Mouse (Mus musculus) ES-Bruce4 (cell line): ENCODE data around the gene Amn. TPM values are rescaled to one million over a fixed set of nuclear protein-coding genes. Genes with fewer than 3 reads are reported as not detected.

Experiments
- H3K27ac ChIP-seq: 2 replicates; pipeline ENCODE4 v1.5.1; 2012; ENCODE audit warnings: low read length, inconsistent platforms; ENCODE audit not compliant: insufficient read depth
- H3K27me3 ChIP-seq: 2 replicates; pipeline ENCODE4 v1.6.1; 2012; ENCODE audit warnings: mild to moderate bottlenecking, low read length, inconsistent platforms; ENCODE audit not compliant: control insufficient read depth, poor library complexity, insufficient read depth, severe bottlenecking
- H3K36me3 ChIP-seq: 2 replicates; pipeline ENCODE4 v1.6.1; 2012; ENCODE audit warnings: inconsistent platforms, mild to moderate bottlenecking, low read length, moderate library complexity; ENCODE audit not compliant: control insufficient read depth, poor library complexity, insufficient read depth, severe bottlenecking
- H3K4me1 ChIP-seq: one replicate; pipeline ENCODE4 v1.8.1; 2011; ENCODE audit warnings: low read length; ENCODE audit not compliant: control insufficient read depth, insufficient read depth
- H3K4me3 ChIP-seq: 2 replicates; pipeline ENCODE4 v1.5.1; 2011; ENCODE audit warnings: low read depth, mild to moderate bottlenecking, low read length
- H3K9ac ChIP-seq: 2 replicates; pipeline ENCODE4 v1.6.1; 2012; ENCODE audit warnings: low read depth, mild to moderate bottlenecking, inconsistent platforms; ENCODE audit not compliant: poor library complexity, severe bottlenecking
- H3K9me3 ChIP-seq: replicated peaks from 2 replicates; pipeline ENCODE4 v1.6.1; 2012; ENCODE audit warnings: mild to moderate bottlenecking, low read length, inconsistent platforms; ENCODE audit not compliant: control insufficient read depth, poor library complexity, insufficient read depth, severe bottlenecking
- CTCF ChIP-seq: IDR thresholded peaks from one replicate; pipeline ENCODE4 v1.8.1; 2011; ENCODE audit warnings: low read depth, low read length
- EP300 ChIP-seq: IDR thresholded peaks from 2 replicates; pipeline ENCODE4 v1.6.1; 2011; ENCODE audit warnings: low read depth, low read length; ENCODE audit not compliant: insufficient read depth
- POLR2A ChIP-seq: IDR thresholded peaks from one replicate; pipeline ENCODE4 v1.8.1; 2011; ENCODE audit warnings: low read length; ENCODE audit not compliant: insufficient read depth
- polyA plus RNA-seq: library from polyadenylated mRNA; stranded (reverse); fragments of >200 nt; gene quantifications from 2 replicates; pipeline ENCODE4 v1.2.4, GENCODE M21; 2011; ENCODE audit warnings: low read depth; ENCODE audit not compliant: missing spikeins, insufficient read depth, insufficient read length

Gene Amn
- polyA plus RNA-seq, 1 experiment: 1.9 TPM

DNA sequence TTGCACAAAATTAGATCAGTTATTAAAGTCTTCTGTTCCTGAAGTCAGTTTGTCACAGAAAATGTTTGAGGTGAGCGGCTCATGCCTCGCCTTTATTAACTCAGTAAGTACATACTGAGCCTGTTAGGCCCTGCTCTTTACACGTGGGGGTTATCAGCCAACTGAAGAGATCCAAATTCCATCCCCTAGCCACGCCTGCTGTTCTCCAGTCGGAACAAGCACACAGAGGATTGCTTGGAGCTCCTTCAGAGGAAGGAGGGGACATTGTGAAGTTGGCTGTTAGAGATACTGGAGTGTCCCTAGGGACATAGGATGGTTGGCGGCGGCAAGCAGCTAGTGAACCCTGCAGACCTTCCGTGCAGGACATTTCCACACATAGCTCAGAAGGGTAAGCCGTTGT lies 36.5 kb upstream of the Amn start:
- Histone ChIP-seq H3K9me3 (no peaks in the 10 kb centered on the region), H3K36me3 (no peaks in the 10 kb centered on the region), H3K4me3 (no peak overlapping the region), H3K4me1 (no peaks in the 10 kb centered on the region), H3K27ac (no peak overlapping the region), H3K9ac (no peak overlapping the region), H3K27me3 (no peaks in the 10 kb centered on the region)
- TF ChIP-seq POLR2A: no peak
- no peak for TF ChIP-seq CTCF
- no peak for TF ChIP-seq EP300

DNA sequence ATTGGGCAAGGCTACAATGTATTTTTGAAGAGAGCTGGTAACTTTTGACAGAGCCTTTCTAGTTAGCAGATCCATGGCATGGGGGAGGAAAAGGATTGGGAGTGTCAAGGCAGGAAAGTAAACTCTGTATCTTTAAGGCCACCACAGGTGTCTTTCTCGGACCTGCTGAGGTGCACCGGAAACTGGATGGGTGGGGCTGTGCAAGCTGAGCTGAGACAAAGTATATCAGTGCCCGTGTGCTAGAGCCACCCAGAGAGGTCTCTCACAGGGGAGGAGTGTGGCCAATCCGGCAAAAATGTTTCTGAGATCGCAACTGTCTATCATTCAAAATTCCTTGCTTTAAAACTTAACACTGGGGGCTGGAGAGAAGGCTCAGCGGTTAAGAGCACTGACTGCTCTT lies 35.3 kb upstream of the Amn start:
- no peak for TF ChIP-seq EP300
- Histone ChIP-seq H3K27ac (peak overlapping the region; percentile 35; the same call in 1 of the 2 replicates), H3K36me3 (no peaks in the 10 kb centered on the region), H3K4me3 (no peak overlapping the region), H3K9ac (no peak overlapping the region), H3K4me1 (no peaks in the 10 kb centered on the region), H3K27me3 (no peaks in the 10 kb centered on the region), H3K9me3 (no peaks in the 10 kb centered on the region)

DNA sequence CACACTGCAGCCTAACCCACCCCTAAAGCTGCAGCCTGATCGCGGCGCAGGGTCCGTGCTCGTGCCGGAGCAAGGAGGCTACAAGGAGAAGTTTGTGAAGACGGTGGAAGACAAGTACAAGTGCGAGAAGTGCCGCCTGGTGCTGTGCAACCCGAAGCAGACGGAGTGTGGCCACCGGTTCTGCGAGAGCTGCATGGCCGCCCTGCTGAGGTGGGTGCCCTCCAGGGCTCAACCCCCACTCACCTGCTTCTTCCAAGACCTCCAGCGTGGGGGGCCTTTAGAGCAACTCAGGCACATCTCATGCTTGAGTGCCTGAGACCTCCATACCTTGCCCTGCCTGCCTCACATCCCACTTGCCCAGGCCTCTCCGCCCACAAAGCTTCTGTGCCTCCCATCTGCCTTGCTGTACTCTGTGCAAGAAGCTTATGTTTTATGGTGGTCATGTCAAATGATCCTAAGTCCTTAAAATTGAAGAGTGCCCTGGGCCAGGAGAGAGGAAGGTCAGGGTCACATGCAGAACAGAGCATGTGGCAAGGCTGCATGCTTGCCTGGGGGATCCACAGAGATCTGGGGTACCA lies 33.2 kb upstream of the Amn start:
- Histone ChIP-seq H3K9me3 (no peaks in the 10 kb centered on the region), H3K27me3 (no peaks in the 10 kb centered on the region), H3K4me3 (no peak overlapping the region), H3K4me1 (no peaks in the 10 kb centered on the region), H3K36me3 (no peaks in the 10 kb centered on the region), H3K27ac (no peak overlapping the region), H3K9ac (no peak overlapping the region)
- no peak for TF ChIP-seq CTCF
- no peak for TF ChIP-seq POLR2A
- TF ChIP-seq EP300: no peak

DNA sequence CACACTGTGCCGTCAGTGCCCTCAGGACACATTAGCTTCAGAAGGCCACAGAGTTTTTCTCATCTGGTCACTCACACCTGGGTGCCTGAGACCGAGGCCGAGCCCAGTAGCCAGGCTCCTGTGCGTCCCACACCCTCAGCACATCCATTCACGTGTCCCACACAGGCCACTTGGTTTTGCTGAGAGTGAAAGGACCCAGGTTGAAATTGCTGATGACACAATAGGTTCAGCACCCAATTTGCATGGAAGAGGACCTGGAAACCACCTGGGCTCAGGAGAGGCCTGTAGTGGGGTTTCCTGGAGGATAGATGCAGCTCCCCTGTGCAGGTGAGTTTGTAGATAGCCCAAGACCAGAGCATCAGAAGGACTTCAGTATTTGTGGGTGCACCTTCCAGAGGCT lies 32.5 kb upstream of the Amn start:
- TF ChIP-seq EP300 (no peak), CTCF (no peak), POLR2A (no peak)
- Histone ChIP-seq H3K9me3 (no peaks in the 10 kb centered on the region), H3K4me1 (no peaks in the 10 kb centered on the region), H3K4me3 (no peak overlapping the region), H3K27me3 (no peaks in the 10 kb centered on the region), H3K9ac (no peak overlapping the region), H3K27ac (no peak overlapping the region), H3K36me3 (no peaks in the 10 kb centered on the region)

DNA sequence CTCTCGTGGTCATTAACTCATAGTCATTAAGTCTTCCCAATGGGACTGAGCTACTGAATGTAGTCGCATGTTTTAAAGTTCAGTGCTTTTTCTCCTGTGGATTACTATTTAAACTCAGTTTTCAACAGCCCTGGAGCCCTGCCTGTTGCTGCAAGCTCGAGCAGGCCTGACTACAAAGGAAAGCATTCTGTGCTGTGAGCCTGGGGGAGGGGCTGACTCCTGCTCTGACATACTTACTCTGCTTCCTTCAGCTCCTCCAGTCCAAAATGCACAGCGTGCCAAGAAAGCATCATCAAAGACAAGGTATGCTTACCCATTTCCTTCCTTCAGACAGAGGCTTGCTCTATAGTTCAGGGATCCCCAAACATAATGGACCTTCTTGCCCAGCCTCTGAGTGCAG lies 32.1 kb upstream of the Amn start:
- Histone ChIP-seq H3K36me3 (no peaks in the 10 kb centered on the region), H3K4me1 (no peaks in the 10 kb centered on the region)

DNA sequence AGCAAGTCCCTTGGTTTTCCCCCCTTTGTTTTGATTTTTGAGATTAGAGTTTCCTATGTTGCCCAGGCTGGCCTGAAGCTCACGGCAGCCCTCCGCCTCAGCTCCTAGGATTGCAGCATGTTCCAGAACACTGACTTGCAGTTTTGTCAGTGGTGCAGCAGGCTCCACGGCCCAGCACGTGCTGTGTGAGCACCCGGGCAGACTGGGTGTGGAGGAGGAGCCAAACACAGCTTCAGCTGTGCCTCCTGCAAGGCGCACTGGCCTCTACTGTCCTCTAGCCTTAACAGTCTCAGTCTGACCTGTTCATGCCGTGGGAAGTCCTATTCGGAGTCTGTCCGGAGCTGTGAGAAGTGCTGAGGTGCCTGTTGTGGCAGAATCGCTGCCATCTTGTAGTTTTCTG lies 31.0 kb upstream of the Amn start:
- Histone ChIP-seq H3K4me3 (no peak overlapping the region), H3K36me3 (no peaks in the 10 kb centered on the region), H3K9me3 (no peaks in the 10 kb centered on the region), H3K27me3 (no peaks in the 10 kb centered on the region), H3K9ac (no peak overlapping the region), H3K4me1 (no peaks in the 10 kb centered on the region), H3K27ac (no peak overlapping the region)
- no peak for TF ChIP-seq POLR2A
- TF ChIP-seq EP300: no peak
- no peak for TF ChIP-seq CTCF

More for the DNA sequence above, 32.1 kb upstream of the Amn start:
- Histone ChIP-seq H3K27ac (no peak overlapping the region), H3K9ac (no peak overlapping the region), H3K27me3 (no peaks in the 10 kb centered on the region), H3K9me3 (no peaks in the 10 kb centered on the region), H3K4me3 (no peak overlapping the region)
- TF ChIP-seq CTCF (no peak), EP300 (no peak), POLR2A (no peak)
